Mouse (Mus musculus): ENCODE data around the gene Chst13. TPM values are rescaled to one million over a fixed set of nuclear protein-coding genes. Genes with fewer than 3 reads are reported as not detected.

Gene Chst13
- total RNA-seq, 2 experiments from 2014 or later = 11.5 to 19.9 TPM

DNA sequence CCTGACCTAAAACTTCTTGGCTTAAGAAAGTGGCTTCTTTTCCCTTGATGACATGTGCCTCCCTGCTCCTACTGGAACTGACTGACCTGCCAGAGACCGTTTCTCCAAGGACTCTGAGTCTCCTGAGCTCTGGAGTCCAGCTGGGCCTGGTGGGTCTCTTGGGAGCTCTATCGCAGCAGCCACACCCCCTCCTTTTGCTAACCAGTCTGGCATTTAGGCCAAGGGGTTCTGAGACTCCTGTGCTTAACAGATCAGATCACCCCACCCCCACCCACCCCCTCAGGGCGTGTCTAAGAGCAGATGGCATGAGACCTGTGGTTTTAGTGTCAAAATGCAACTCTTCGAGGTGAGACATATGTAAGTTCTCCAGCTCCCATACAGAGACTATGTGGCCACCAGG, 3.2 kb downstream of the Chst13 start:
- ATAC-seq (replicated peaks; ENCODE audit: poor library complexity, severe bottlenecking) = no peak

DNA sequence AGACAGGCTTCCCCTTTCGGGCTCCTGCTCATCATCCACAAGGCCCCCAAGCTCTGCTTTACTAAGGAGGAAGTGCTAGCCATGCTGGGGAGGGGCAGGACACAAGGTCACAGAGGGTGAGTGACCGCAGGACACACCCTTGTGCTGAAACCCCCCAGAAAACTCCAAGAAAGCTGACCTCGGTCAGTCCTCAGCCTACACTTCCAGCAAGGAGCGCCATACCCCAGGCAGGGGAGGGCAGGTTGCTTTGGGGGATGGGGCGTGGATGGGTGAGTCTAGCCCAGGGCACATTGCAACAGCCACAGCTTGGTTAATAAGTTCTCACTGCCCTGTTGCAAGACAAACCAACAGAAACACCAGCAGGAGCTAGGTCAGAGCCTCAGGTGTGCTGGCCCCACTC, 4.6 kb downstream of the Chst13 start:
- peak; percentile 40 for ATAC-seq (replicated peaks; ENCODE audit: poor library complexity, severe bottlenecking)

DNA sequence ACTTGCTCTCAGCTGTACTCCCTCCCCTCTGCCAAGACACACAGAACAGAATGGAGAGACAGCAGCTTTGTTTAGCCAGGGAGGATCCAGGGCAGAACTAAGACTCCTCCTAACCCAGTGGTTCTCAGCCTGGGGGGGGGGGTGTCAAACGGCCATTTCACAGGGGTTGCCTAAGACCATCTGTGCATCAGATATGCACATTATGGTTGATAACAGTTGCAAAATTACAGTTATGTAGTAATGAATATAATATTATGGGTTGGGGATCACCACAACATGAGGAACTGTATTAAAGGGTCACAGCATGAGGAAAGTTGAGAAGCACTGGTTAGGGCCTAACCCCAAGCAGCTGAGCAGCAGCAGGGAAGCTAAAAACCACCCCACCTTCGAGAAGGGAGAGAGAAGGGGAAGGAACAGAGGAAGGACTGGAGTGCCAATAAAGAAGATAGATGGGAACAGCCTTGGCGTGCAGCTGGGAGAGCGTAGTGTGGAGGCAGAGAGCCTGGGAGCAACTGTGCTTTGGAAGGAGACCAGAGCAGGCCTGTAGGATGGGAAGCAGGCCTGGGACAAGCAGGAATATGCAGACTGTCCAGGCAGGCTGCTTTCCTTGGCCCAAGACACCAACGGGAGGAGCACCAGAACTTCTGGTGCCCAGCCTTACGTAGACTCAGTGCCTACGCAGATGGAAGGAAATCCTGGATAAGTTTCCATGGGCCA, 5.4 kb downstream of the Chst13 start:
- ATAC-seq (replicated peaks; ENCODE audit: poor library complexity, severe bottlenecking) = peak; percentile 57

DNA sequence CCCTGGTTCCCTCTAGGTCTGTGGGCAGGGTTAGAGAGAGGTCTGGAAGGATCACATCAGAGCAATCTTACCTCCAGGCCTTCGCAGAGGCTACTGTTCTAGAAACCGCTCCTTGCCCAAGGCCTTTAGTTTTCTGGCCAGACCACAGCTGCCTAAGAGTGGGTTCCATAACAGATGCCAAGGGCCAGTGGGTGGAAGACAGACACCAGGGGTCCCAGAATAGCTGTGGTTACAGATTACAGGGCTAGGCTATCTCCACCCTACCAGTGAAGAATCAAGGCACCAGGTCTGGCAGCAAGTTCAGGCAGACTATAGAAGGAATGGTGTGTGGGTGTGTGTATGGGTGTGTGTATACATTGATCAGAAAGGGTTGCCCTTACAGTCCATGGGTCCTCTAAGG, 6.0 kb downstream of the Chst13 start:
- 0 out of 2 replicates have a peak, but pooled peaks have one; percentile 1 for ATAC-seq (replicated peaks; ENCODE audit: poor library complexity, severe bottlenecking)

DNA sequence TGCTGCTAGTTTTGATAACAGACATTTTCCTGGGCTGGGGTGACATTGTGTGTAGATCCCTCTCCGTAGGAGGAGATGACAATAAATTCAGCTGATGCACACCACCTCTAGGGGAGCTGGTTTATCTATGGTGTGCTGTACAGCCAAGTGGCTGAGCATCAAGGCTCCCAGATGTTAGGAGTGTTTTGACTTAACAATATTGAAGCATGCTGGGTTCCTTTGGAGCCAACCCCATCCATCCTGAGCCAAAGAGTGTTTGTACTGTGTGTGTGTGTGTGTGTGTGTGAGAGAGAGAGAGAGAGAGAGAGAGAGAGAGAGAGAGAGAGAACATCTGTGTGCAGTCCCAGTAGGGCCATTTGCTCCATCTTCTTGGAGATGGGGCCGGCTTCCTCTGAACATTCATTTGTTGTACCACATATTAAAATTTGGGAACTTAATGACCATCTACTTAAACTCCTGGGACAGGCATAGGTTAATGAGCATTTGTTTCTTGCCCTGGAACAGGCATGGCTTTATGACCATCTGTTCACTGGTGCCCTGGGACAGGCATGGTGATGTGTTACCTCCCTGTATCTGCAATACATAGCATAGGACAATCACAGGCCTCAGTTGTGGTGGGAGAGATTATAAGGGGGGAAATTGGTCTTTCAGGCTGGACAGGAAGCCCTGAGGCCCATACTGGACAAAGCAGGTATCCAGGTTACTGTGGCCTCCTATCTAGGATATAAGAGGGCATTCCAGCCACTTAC, 7.3 kb downstream of the Chst13 start:
- no peak for ATAC-seq (replicated peaks; ENCODE audit: poor library complexity, severe bottlenecking)

DNA sequence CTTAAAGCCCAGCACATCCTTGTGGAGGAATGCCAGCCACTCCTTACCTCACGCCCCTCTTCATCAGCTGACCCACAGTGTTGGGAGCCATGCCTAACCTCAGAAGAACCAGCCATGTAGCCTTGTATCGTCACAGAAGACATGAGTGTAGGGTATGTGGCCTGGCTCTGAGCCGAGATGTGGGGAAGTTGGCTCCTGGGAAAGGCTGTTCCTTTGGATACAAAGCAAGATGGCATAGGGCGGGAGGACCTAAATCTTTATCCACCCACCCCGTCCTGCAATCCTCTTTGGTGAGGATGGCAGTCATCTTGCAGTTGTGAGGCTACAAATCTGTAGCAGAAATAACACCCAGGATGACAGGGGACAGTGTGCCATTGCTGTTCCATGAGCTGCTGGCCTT, 9.0 kb downstream of the Chst13 start:
- no peak for ATAC-seq (replicated peaks; ENCODE audit: poor library complexity, severe bottlenecking)

DNA sequence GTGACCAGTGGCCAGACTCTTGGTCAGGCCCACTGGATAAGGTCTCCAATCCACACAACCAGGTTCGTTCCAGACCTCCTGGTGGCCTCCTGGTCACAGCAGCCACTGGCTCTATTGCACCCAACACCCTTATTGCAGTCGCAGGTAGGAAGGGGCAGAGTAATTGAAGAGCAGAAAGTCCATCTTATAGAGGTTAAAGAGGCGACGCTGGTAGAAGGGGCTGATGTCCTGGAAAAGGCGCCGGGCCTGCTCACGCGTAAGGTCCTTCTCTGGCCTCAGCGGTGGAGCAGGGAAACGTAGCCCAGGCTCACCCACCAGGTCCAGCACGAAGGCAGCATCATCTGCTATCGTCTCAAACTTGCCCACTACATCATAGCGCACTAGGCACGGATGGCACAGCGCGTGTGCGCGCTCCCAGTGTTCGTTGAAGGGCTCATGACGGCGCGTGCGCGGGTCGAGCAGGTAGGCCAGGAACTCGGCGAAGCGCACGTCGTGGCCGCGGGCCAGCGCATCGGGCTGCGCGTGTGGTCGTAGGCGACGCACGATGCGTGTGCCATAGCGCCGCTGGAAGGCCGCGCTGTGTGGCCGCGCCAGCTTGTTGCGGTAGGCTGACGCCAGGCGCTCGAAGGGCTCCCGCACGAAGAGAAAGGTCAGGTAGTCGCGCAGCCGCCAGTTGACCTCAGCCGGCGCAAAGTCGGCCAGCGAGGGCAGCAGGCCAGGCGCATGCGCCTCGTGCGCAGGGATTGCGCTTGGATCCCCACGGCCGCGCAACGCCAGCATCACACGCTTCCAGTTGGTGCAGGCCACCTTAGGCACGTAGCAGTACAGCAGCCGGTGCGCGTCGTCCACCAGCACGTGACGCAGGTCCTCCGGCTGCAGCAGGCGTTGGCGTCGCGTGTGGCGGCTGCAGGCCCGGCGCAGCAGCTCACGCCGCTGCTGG, 15.9 kb downstream of the Chst13 start:
- ATAC-seq (replicated peaks; ENCODE audit: poor library complexity, severe bottlenecking) = no peak

DNA sequence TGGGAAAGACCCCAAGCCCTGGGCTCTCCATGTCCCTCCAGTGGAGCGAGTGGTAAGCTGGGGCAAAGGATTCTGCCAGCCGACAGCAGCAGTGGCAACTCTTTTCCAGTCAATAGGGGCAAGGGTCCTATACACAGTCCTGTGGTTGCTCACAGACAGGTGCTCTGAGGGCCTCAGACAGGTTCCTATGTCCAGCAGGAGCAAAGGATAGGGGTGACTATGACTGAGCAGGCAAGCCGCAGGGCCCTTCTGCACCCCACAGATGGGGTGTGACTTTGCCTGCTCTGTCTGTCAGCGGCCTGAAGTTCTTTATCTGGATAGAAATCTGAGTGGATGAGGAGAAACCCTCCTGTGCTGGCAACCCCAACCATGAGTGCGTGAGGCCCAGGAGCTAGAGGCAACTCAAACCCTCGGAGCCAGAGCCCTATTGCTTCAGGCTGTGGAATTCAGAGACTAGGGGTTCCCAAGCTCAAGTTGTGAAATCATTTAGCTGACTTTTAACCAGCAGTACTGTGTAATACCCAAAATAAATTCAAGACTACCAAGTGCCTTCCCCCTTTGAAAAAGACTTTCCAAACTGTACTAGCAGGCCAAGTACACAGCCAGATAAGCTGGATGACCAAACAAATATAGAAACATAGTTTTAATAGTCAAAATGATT, 18.5 kb downstream of the Chst13 start:
- no peak; the same call in 1 of the 2 replicates for ATAC-seq (replicated peaks; ENCODE audit: poor library complexity, severe bottlenecking)

DNA sequence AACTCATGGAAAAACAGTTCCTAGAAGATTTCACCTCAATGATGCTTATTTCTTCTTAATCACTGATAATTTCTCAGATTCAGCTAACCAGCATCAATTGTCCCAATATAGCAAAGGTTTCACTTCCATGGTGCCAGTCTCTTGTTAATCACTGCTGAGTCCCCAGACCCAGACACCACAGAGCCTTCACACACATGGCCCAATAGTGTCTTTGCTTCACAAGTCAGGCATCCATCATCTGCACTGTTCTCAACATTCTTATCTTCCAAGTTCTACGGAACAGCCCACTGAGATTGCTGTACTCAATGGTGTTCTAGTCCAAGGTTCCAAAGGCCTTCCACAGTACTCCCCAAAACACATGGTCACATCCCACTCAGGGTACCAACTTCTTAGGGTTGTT, 24.1 kb downstream of the Chst13 start, which contains the start of gene BC048671:
Gene BC048671, plus strand, starts transcription at position 301 of the 400 bp plus-strand sequence.
- ATAC-seq (replicated peaks; ENCODE audit: poor library complexity, severe bottlenecking) = no peak

DNA sequence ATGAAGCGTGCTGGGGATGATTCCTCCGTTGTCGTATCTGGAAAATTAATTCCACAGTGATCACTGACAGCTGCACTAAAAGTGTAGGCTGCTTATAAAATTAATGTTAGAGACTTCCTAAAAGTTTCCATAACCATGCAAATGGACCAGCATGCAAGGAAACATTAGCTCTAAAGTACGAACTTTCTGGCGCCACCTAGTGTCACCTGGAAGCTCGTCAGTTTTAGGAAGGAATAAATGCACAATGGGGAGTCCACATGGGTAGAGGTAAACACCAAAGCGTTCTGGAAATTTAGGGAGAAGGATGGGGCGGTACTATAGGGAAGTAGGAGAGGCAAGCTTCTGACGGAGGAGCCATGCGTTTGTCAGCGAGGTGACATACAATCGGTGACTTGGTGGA, 36.7 kb downstream of the Chst13 start:
- ATAC-seq (replicated peaks; ENCODE audit: poor library complexity, severe bottlenecking) = 0 out of 2 replicates have a peak, but pooled peaks have one; percentile 9

Other genes with a start within 250 kb of the Chst13 start
- gene Vmn1r49, start 246.7 kb downstream of the Chst13 start, total RNA-seq (2014; fragmentation: Nextera tagmentation) = not detected in 2 replicates
- gene Vmn1r49, start 246.7 kb downstream of the Chst13 start, total RNA-seq (2017) = not detected in 2 replicates
- not detected in 2 replicates for gene Vmn1r50, start 223.8 kb downstream of the Chst13 start, total RNA-seq (2014; fragmentation: Nextera tagmentation)
- not detected in 2 replicates for gene Vmn1r50, start 223.8 kb downstream of the Chst13 start, total RNA-seq (2017)
- gene Vmn1r51, start 202.6 kb downstream of the Chst13 start, total RNA-seq (2014; fragmentation: Nextera tagmentation) = not detected in 2 replicates
- gene Vmn1r51, start 202.6 kb downstream of the Chst13 start, total RNA-seq (2017) = not detected in 2 replicates
- not detected in 2 replicates for gene Vmn1r52, start 150.4 kb downstream of the Chst13 start, total RNA-seq (2014; fragmentation: Nextera tagmentation)
- gene Vmn1r52, start 150.4 kb downstream of the Chst13 start, total RNA-seq (2017) = not detected in 2 replicates
- gene V1ra8, start 122.4 kb downstream of the Chst13 start, total RNA-seq (2014; fragmentation: Nextera tagmentation) = not detected in 2 replicates
- gene V1ra8, start 122.4 kb downstream of the Chst13 start, total RNA-seq (2017) = not detected in 2 replicates
- not detected in 2 replicates for gene Vmn1r53, start 100.7 kb downstream of the Chst13 start, total RNA-seq (2014; fragmentation: Nextera tagmentation)
- not detected in 2 replicates for gene Vmn1r53, start 100.7 kb downstream of the Chst13 start, total RNA-seq (2017)
- gene Vmn1r54, start 78.9 kb downstream of the Chst13 start, total RNA-seq (2014; fragmentation: Nextera tagmentation) = not detected in 2 replicates
- not detected in 2 replicates for gene Vmn1r54, start 78.9 kb downstream of the Chst13 start, total RNA-seq (2017)
- not detected in 2 replicates for gene BC048671, start 24.0 kb downstream of the Chst13 start, total RNA-seq (2014; fragmentation: Nextera tagmentation)
- not detected in 2 replicates for gene BC048671, start 24.0 kb downstream of the Chst13 start, total RNA-seq (2017)
- not detected in 2 replicates for gene Uroc1, start 8.1 kb upstream of the Chst13 start, total RNA-seq (2014; fragmentation: Nextera tagmentation)
- not detected in 2 replicates for gene Uroc1, start 8.1 kb upstream of the Chst13 start, total RNA-seq (2017)
- 13.3 and 14.0 TPM in 2 replicates for gene Zxdc, start 44.3 kb upstream of the Chst13 start, total RNA-seq (2014; fragmentation: Nextera tagmentation)
- gene Zxdc, start 44.3 kb upstream of the Chst13 start, total RNA-seq (2017) = 11.5 and 12.6 TPM in 2 replicates
- gene Cfap100, start 103.6 kb upstream of the Chst13 start, total RNA-seq (2014; fragmentation: Nextera tagmentation) = not detected in 2 replicates
- gene Cfap100, start 103.6 kb upstream of the Chst13 start, total RNA-seq (2017) = not detected in 2 replicates
- not detected in 2 replicates for gene Klf15, start 137.4 kb upstream of the Chst13 start, total RNA-seq (2014; fragmentation: Nextera tagmentation)
- not detected in 2 replicates for gene Klf15, start 137.4 kb upstream of the Chst13 start, total RNA-seq (2017)
- 4.0 and 9.5 TPM in 2 replicates for gene Aldh1l1, start 161.2 kb upstream of the Chst13 start, total RNA-seq (2014; fragmentation: Nextera tagmentation)
- gene Aldh1l1, start 161.2 kb upstream of the Chst13 start, total RNA-seq (2017) = 2.6 and 2.8 TPM in 2 replicates

All from granulocyte monocyte progenitor cell, adult 5-6 weeks (primary cell).